Mouse (Mus musculus) liver, postnatal 0 days (tissue): ENCODE results near the gene Klc4.

Experiments
- CTCF ChIP-seq: sonication (generic); IDR thresholded peaks from 2 replicates; pipeline ENCODE4 v1.5.1; 2016; ENCODE audit warnings: antibody characterized with exemption, low read depth
- EP300 ChIP-seq: IDR thresholded peaks from 2 replicates; pipeline ENCODE4 v1.6.1; 2016; ENCODE audit warnings: antibody characterized with exemption, low read depth, mild to moderate bottlenecking

DNA sequence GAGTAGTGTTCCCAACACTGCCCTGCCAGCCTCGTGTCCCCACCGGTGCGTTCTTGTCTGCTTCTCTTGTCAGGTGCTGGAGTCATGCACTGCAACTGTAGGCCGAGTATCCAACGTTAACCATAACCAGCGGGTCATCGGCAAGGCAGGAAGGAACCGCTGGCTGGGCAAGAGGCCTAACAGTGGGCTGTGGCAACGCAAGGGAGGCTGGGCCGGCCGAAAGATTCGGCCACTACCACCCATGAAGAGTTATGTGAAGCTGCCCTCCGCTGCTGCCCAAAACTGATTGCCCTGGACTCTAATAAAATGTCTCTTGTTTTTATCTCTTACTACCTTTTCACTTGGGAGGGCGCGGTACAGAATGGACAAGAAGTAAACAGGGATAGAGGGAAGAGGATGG is 4.0 kb upstream of the Klc4 start:
- TF ChIP-seq EP300 = no peak
- no peak for TF ChIP-seq CTCF
